Mouse (Mus musculus) adrenal gland, postnatal 14 days (tissue): Measurements from ENCODE around the gene D330045A20Rik. TPM values are rescaled to one million over a fixed set of nuclear protein-coding genes. Genes with fewer than 3 reads are reported as not detected.
"Not testable (repeated sequence)": the region's sequence is repeated elsewhere in the genome, so short reads cannot be mapped to it uniquely, and the experiment has no call there.

Source experiments
- DNase-seq: peaks from one replicate; pipeline ENCODE4 v3.0.0; 2021; ENCODE audit warnings: mixed read lengths
- total RNA-seq: library from RNA; stranded (reverse); gene quantifications from 2 replicates; pipeline ENCODE4 v1.2.3, GENCODE M21; 2021

D330045A20Rik gene
- total RNA-seq, 1 experiment from 2014 or later = 0.78 TPM

- DNase-seq = no peak
These were observed 98.6 kb downstream of the D330045A20Rik start for GRCm38 (mm10) chrX:139578649-139579278.

GRCm38 (mm10) chrX:139583616-139584015, 103.4 kb downstream of the D330045A20Rik start:
- no peak for DNase-seq

GRCm38 (mm10) chrX:139586676-139587075, 106.5 kb downstream of the D330045A20Rik start:
- DNase-seq = not testable (repeated sequence)

GRCm38 (mm10) chrX:139596404-139596803, 116.2 kb downstream of the D330045A20Rik start:
- no peak for DNase-seq

Other genes starting within 250 kb of the D330045A20Rik start
- not detected in 2 replicates for gene Trap1a, start 146.7 kb upstream of the D330045A20Rik start, total RNA-seq
- gene Rnf128, start 82.9 kb downstream of the D330045A20Rik start, total RNA-seq = 20.1 and 31.2 TPM in 2 replicates
- 9.1 and 9.5 TPM in 2 replicates for gene Tbc1d8b, start 204.6 kb downstream of the D330045A20Rik start, total RNA-seq
- gene Gm15013, start 234.1 kb downstream of the D330045A20Rik start, total RNA-seq = not detected in 2 replicates